Mouse (Mus musculus): ENCODE measurements around the gene Dtnbp1. TPM values are rescaled to one million over a fixed set of nuclear protein-coding genes. Genes with fewer than 3 reads are reported as not detected.

Gene Dtnbp1
- polyA plus RNA-seq (2015; fragmentation: Nextera tagmentation; extraction: Ambion mirVana), result 91.5 and 93.0 TPM in 2 replicates

DNA sequence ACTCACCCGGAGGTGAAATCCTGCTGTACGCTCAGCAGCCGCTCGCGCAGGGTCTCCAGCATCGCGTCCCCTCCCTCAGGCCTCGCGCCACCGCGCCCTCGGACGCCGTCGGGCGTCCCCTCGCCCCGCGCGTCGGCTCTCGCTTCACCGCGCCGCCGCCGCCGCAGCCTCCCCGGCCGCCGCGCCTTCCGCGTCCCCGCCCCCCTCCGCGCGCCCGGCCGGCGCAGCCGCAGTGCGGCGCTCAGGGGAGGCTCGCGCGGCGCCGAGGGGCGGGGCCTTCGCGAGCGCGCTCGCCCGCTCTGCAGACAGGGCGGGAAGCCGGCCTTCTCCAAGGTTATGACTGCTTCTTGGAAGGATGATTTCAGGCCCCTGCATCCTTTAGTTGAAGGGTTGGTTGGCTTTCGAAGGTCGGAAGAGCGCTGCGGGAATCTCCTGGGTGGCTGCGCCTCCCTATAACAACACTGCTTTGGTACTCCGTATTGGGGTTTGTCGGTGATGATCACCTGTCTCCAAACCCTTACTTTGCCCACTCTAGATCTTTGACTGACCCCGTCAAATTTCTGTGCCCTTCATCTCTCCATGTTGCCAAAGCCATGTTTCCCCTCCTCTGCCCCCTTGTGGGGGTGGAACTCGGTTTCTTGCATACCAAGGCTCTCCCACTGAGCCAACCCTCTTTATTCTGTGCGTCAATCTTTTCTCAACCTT is at the start of gene Dtnbp1:
TSS of gene Dtnbp1 (minus strand) at position 237 of the 705 bp plus-strand sequence.
- WGBS, result under 1% methylated on average over 57 of the region's 68 CpGs
- H3K4me1 ChIP-seq (replicated peaks; ENCODE audit: insufficient read depth, low read length), result peaks cover 5% of the 10 kb centered on the region; the same call in 1 of the 2 replicates

DNA sequence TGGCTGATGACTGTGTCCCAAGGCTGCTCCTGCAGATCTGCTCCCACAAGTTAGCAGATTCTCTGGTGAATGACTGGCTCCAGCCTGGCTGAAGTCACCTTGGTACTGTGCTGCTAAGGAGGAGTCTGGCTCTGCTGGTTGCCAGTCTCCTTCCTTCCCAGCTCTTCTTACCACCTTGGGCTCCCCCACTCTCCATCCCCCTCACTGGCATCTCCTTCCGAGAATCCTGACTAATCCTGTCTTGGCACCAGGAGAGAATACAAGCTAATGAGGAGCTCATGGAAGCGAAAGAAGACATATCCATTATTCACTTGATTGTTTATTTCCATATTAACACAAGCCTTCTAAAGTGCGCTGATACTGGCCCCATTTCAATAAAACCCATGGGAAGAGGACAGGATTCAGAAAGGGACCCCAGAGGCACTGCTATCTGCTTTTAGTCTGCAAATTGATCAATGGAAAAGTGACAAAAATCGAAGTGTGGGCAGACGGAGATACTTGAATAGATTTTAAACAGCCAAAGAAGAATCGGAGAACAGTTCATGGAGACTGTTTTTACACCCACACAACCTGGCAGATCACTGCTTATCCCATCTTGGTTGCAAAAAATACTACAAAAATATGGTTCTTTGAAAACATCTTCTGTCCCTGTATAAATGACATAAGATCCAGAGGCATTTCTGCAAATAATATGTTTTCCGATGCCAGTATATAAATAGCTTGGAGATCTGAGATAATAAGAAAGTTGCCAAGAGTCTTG is 47.5 kb upstream of the Dtnbp1 start:
- Histone ChIP-seq H3K9ac (ENCODE audit: low read depth, low read length) (no peak overlapping the region), H3K27me3 (ENCODE audit: insufficient read depth, low read length) (no peaks in the 10 kb centered on the region), H3K4me2 (ENCODE audit: low read length) (no peak overlapping the region), H3K27ac (no peak overlapping the region), H3K9me3 (replicated peaks; ENCODE audit: low read length) (no peaks in the 10 kb centered on the region), H3K36me3 (ENCODE audit: insufficient read depth, low read length) (no peaks in the 10 kb centered on the region), H3K4me1 (replicated peaks; ENCODE audit: insufficient read depth, low read length) (no peaks in the 10 kb centered on the region), H3K4me3 (replicated peaks; ENCODE audit: low read depth, low read length) (no peak overlapping the region)
- 82% methylated on average over 7 of the region's 7 CpGs for WGBS
- no peak for TF ChIP-seq CTCF (IDR thresholded peaks at IDR 0.05; ENCODE audit: low read depth)
- no peak for DNase-seq (ENCODE audit: low spot score)
- ATAC-seq (replicated peaks; ENCODE audit: low FRiP score, low read depth), result no peak

More for the DNA sequence above, at the start of gene Dtnbp1:
- Histone ChIP-seq H3K27ac (peak within 1 kb of the TSS; percentile 94), H3K36me3 (ENCODE audit: insufficient read depth, low read length) (no peaks in the 10 kb centered on the region), H3K27me3 (ENCODE audit: insufficient read depth, low read length) (no peaks in the 10 kb centered on the region), H3K9ac (ENCODE audit: low read depth, low read length) (peak within 1 kb of the TSS; percentile 92), H3K4me2 (ENCODE audit: low read length) (peak within 1 kb of the TSS; percentile 80), H3K9me3 (replicated peaks; ENCODE audit: low read length) (no peaks in the 10 kb centered on the region), H3K4me3 (replicated peaks; ENCODE audit: low read depth, low read length) (peak within 1 kb of the TSS; percentile 90)
- peak; percentile 51; the same call in 1 of the 2 replicates for TF ChIP-seq CTCF (IDR thresholded peaks at IDR 0.05; ENCODE audit: low read depth)
- peak; percentile 85 for ATAC-seq (replicated peaks; ENCODE audit: low FRiP score, low read depth)
- peak; percentile 80 for DNase-seq (ENCODE audit: low spot score)

DNA sequence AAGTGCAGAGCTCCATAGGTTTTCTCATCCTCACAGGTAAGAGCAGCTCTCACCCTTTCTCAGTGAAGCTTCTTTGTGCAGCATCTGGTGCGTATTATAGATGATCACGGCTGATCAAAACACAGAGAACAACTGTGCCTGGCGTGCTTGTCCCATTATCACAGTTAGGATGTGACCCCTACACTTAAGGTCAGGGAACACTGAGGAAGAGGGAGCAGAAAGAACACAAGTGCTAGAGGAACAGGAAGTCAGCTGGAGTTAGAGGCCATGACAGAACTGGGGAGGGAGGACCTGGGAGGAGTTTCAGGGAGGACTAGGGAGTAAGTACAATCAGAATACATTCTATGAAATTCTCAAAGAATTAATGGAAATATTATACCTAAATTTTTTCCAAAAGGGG is 41.5 kb upstream of the Dtnbp1 start:
- Histone ChIP-seq H3K9me3 (replicated peaks; ENCODE audit: low read length) (no peaks in the 10 kb centered on the region), H3K4me1 (replicated peaks; ENCODE audit: insufficient read depth, low read length) (no peaks in the 10 kb centered on the region), H3K9ac (ENCODE audit: low read depth, low read length) (no peak overlapping the region), H3K4me3 (replicated peaks; ENCODE audit: low read depth, low read length) (no peak overlapping the region), H3K27ac (no peak overlapping the region), H3K4me2 (ENCODE audit: low read length) (no peak overlapping the region), H3K27me3 (ENCODE audit: insufficient read depth, low read length) (no peaks in the 10 kb centered on the region), H3K36me3 (ENCODE audit: insufficient read depth, low read length) (no peaks in the 10 kb centered on the region)
- no peak for TF ChIP-seq CTCF (IDR thresholded peaks at IDR 0.05; ENCODE audit: low read depth)
- ATAC-seq (replicated peaks; ENCODE audit: low FRiP score, low read depth), result no peak
- WGBS, result 77% methylated on average over 3 of the region's 3 CpGs
- no peak for DNase-seq (ENCODE audit: low spot score)

DNA sequence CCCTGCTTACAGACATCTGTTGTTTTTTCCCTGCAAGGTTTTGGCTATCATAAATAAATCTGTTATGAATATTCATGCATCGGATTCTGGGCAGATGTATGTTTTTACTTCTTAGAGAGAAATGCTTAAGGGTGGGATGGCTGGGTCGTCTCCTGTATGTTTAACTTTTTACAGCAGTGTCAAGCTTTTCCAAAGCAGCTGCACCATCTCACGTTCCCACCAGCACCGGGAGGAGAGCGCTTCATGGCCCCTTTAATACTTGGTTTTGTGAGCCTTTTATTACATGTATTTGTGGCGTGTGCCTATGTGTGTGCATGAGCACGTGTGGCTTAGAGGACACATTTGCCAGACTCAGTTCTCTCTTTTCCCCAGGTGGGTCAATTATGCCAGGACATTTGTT is 38.8 kb upstream of the Dtnbp1 start:
- no peaks in the 10 kb centered on the region for H3K4me1 ChIP-seq (replicated peaks; ENCODE audit: insufficient read depth, low read length)
- no peaks in the 10 kb centered on the region for H3K27me3 ChIP-seq (ENCODE audit: insufficient read depth, low read length)
- no peak overlapping the region for H3K4me2 ChIP-seq (ENCODE audit: low read length)
- no peaks in the 10 kb centered on the region for H3K9me3 ChIP-seq (replicated peaks; ENCODE audit: low read length)
- H3K4me3 ChIP-seq (replicated peaks; ENCODE audit: low read depth, low read length), result no peak overlapping the region
- 32% methylated on average over 7 of the region's 7 CpGs for WGBS
- no peak overlapping the region for H3K9ac ChIP-seq (ENCODE audit: low read depth, low read length)
- TF ChIP-seq CTCF (IDR thresholded peaks at IDR 0.05; ENCODE audit: low read depth), result no peak
- H3K36me3 ChIP-seq (ENCODE audit: insufficient read depth, low read length), result no peaks in the 10 kb centered on the region
- H3K27ac ChIP-seq, result no peak overlapping the region
- no peak for ATAC-seq (replicated peaks; ENCODE audit: low FRiP score, low read depth)
- DNase-seq (ENCODE audit: low spot score), result peak; percentile 63

DNA sequence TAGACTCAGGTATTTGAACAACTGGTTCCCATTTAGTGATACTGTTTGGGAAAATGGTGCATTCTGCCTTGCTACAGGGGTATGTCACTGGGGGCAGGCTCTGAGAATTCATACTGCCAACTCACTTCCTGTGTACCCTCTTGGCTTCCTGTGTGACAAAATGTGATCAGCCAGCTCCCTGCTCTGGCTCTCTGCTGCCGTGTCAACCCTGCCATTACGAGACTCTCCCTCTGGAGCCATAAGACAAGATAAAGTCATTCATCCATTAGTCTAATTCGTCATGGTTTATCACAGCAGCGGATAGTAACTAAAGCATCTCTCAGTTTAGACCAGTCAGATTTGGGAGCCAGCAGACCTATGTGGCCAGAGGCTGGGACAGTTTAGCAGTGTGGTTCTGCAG is 38.2 kb upstream of the Dtnbp1 start:
- Histone ChIP-seq H3K27ac (no peak overlapping the region), H3K4me3 (replicated peaks; ENCODE audit: low read depth, low read length) (no peak overlapping the region), H3K4me2 (ENCODE audit: low read length) (no peak overlapping the region), H3K27me3 (ENCODE audit: insufficient read depth, low read length) (no peaks in the 10 kb centered on the region), H3K36me3 (ENCODE audit: insufficient read depth, low read length) (no peaks in the 10 kb centered on the region), H3K4me1 (replicated peaks; ENCODE audit: insufficient read depth, low read length) (no peaks in the 10 kb centered on the region), H3K9ac (ENCODE audit: low read depth, low read length) (no peak overlapping the region), H3K9me3 (replicated peaks; ENCODE audit: low read length) (no peaks in the 10 kb centered on the region)
- no peak for TF ChIP-seq CTCF (IDR thresholded peaks at IDR 0.05; ENCODE audit: low read depth)
- DNase-seq (ENCODE audit: low spot score) (no peak), ATAC-seq (replicated peaks; ENCODE audit: low FRiP score, low read depth) (no peak)
- 44% methylated on average over 4 of the region's 4 CpGs for WGBS

DNA sequence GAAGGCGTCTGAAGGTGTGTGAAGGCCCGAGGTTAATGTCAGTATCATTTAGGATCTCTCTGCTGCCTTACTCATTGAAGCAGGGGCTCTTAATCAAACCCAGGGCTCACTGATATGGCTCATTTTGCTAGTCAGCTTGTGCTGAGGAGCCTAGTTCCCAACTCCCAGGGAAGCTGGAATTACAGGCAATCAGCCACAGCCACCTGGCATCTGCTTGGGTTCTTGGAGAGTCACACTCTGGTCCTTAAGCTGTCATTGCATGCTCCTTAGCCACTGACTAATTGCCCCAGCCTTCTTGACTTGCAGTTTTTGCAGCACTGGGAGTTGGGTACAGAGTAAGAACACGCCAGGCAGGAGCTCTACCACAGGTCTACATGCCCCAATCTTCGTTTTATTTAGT is 34.5 kb upstream of the Dtnbp1 start:
- Histone ChIP-seq H3K27ac (no peak overlapping the region), H3K4me1 (replicated peaks; ENCODE audit: insufficient read depth, low read length) (0 out of 2 replicates have a peak, but pooled peaks cover under 1% of the 10 kb centered on the region), H3K36me3 (ENCODE audit: insufficient read depth, low read length) (no peaks in the 10 kb centered on the region), H3K4me3 (replicated peaks; ENCODE audit: low read depth, low read length) (no peak overlapping the region), H3K9ac (ENCODE audit: low read depth, low read length) (no peak overlapping the region), H3K4me2 (ENCODE audit: low read length) (no peak overlapping the region), H3K9me3 (replicated peaks; ENCODE audit: low read length) (no peaks in the 10 kb centered on the region), H3K27me3 (ENCODE audit: insufficient read depth, low read length) (no peaks in the 10 kb centered on the region)
- no peak for TF ChIP-seq CTCF (IDR thresholded peaks at IDR 0.05; ENCODE audit: low read depth)
- DNase-seq (ENCODE audit: low spot score) (no peak), ATAC-seq (replicated peaks; ENCODE audit: low FRiP score, low read depth) (no peak)
- WGBS, result 69% methylated on average over 4 of the region's 4 CpGs
